ENCODE assay signal across 16 mouse cellular contexts in genomic region chr11:94346611-94347010, GRCm38 (mm10). TPM values are rescaled to one million over a fixed set of nuclear protein-coding genes. Genes with fewer than 3 reads are reported as not detected.
DNase-seq lines count a peak whose midpoint lies in the region; ATAC-seq and TF ChIP-seq lines count a peak whose summit lies in the region.
"Had no signal": no experiment of that assay in that cellular context is flagged by ENCODE, and none has a peak within 500 bp of the region (broad histone marks: within the 10 kb centered on the region; RNA-seq: fewer than 3 reads in every experiment).

No protein-coding gene starts in this region.

- H3K27ac ChIP-seq in embryonic fibroblast, embryonic 13.5 days (ENCODE audit: insufficient read depth, low read length): peak overlapping the region; percentile 26; the same call in 1 of the 2 replicates
- H3K27ac ChIP-seq in stomach, postnatal 0 days (replicated peaks): peak overlapping the region; percentile 84
- H3K27ac ChIP-seq in forebrain, embryonic 11.5 days (ENCODE audit: low read depth, low read length): no peak overlapping the region
- H3K27ac ChIP-seq: limb, embryonic 15.5 days; neural tube, embryonic 12.5 days had no signal

- H3K9me3 ChIP-seq in stomach, postnatal 0 days (ENCODE audit: control insufficient read depth, low read length): no peaks in the 10 kb centered on the region
- no peaks in the 10 kb centered on the region for H3K9me3 ChIP-seq in forebrain, embryonic 11.5 days (ENCODE audit: control insufficient read depth, low read length)
- H3K9me3 ChIP-seq: limb, embryonic 15.5 days; neural tube, embryonic 12.5 days had no signal

- no peak for TF ChIP-seq EP300 in stomach, postnatal 0 days (optimal IDR thresholded peaks at IDR 0.05)

- no peaks in the 10 kb centered on the region for H3K36me3 ChIP-seq in stomach, postnatal 0 days (ENCODE audit: control insufficient read depth, insufficient read depth, low read length)
- no peaks in the 10 kb centered on the region for H3K36me3 ChIP-seq in forebrain, embryonic 11.5 days (ENCODE audit: control insufficient read depth, insufficient read depth, low read length)
- H3K36me3 ChIP-seq: limb, embryonic 15.5 days; neural tube, embryonic 12.5 days had no signal

- intact Hi-C loops in heart, postnatal 10 days (cut with DNase I): no loop called here
- intact Hi-C loops in heart, postnatal 14 days (cut with DNase I): no loop called here

- peaks cover 12% of the 10 kb centered on the region for H3K4me1 ChIP-seq in embryonic fibroblast, embryonic 13.5 days (ENCODE audit: control insufficient read depth, insufficient read depth, low read length)
- peaks cover 15% of the 10 kb centered on the region for H3K4me1 ChIP-seq in stomach, postnatal 0 days (replicated peaks; ENCODE audit: control insufficient read depth, insufficient read depth)
- peaks cover 16% of the 10 kb centered on the region; the same call in 1 of the 2 replicates for H3K4me1 ChIP-seq in forebrain, embryonic 11.5 days (replicated peaks; ENCODE audit: control insufficient read depth, insufficient read depth, low read length)

- H3K27me3 ChIP-seq in stomach, postnatal 0 days (ENCODE audit: control insufficient read depth, insufficient read depth, low read length): no peaks in the 10 kb centered on the region
- H3K27me3 ChIP-seq in forebrain, embryonic 11.5 days (ENCODE audit: control insufficient read depth, insufficient read depth, low read length): no peaks in the 10 kb centered on the region
- H3K27me3 ChIP-seq: limb, embryonic 15.5 days; neural tube, embryonic 12.5 days had no signal

- 5% methylated on average over 3 of the region's 3 CpGs for WGBS in stomach, postnatal 0 days
- 71% methylated on average over 3 of the region's 3 CpGs for WGBS in forebrain, embryonic 11.5 days

- H3K4me3 ChIP-seq in embryonic fibroblast, embryonic 13.5 days (ENCODE audit: insufficient read depth, low read length): no peak overlapping the region
- H3K4me3 ChIP-seq in stomach, postnatal 0 days (ENCODE audit: low read depth, low read length): no peak overlapping the region
- no peak overlapping the region for H3K4me3 ChIP-seq in forebrain, embryonic 11.5 days (ENCODE audit: low read depth, low read length)
- H3K4me3 ChIP-seq: limb, embryonic 15.5 days; neural tube, embryonic 12.5 days had no signal

- DNase-seq in heart, postnatal 10 days: peak; percentile 42 to 43
- no peak for DNase-seq in heart, postnatal 14 days
- peak; percentile 74 for DNase-seq in ovary, adult 18-20 months (ENCODE audit: low spot score)
- no peak for DNase-seq in ovary, postnatal 10 days (ENCODE audit: low spot score)
- peak; percentile 88 for DNase-seq in stomach, postnatal 0 days (ENCODE audit: low spot score)
- no peak for DNase-seq in forebrain, embryonic 11.5 days (ENCODE audit: low spot score)
- DNase-seq in cerebellum, adult 8-10 months: no peak
- DNase-seq: heart, adult 11 months; right cerebral cortex, postnatal 14 days; thymus, adult 18-20 months had no signal

- 0 out of 2 replicates have a peak overlapping the region, but pooled peaks have one; percentile 11 for H3K4me2 ChIP-seq in stomach, postnatal 0 days (replicated peaks; ENCODE audit: low read depth)
- H3K4me2 ChIP-seq in forebrain, embryonic 11.5 days (ENCODE audit: low read depth, low read length, severe bottlenecking): no peak overlapping the region
- H3K4me2 ChIP-seq: limb, embryonic 15.5 days; midbrain, embryonic 11.5 days; neural tube, embryonic 12.5 days had no signal

- TF ChIP-seq CTCF in embryonic fibroblast, embryonic 13.5 days (IDR thresholded peaks at IDR 0.05; ENCODE audit: borderline replicate concordance, insufficient read depth, low read length): no peak
- peak; percentile 11; the same call in 1 of the 2 replicates for TF ChIP-seq CTCF in stomach, postnatal 0 days (IDR thresholded peaks at IDR 0.05; ENCODE audit: low read depth)

- TF ChIP-seq POLR2A in embryonic fibroblast, embryonic 13.5 days (IDR thresholded peaks at IDR 0.05; ENCODE audit: low read depth, low read length): no peak

- peak overlapping the region; percentile 13; the same call in 1 of the 2 replicates for H3K9ac ChIP-seq in stomach, postnatal 0 days (ENCODE audit: low read length)
- H3K9ac ChIP-seq in forebrain, embryonic 11.5 days (ENCODE audit: low read length): no peak overlapping the region
- H3K9ac ChIP-seq: limb, embryonic 15.5 days; neural tube, embryonic 12.5 days had no signal

- ATAC-seq in stomach, postnatal 0 days (ENCODE audit: low FRiP score, low TSS enrichment): peak; percentile 92
- ATAC-seq in forebrain, embryonic 11.5 days (replicated peaks; ENCODE audit: low FRiP score): no peak
- ATAC-seq: CD4-positive, CD25-positive, alpha-beta regulatory T cell, adult 4 months; forebrain, embryonic 14.5 days had no signal

RNA-seq across cellular contexts. Expression of gene Ankrd40, which starts 18.8 kb away (rescaled TPM):
- 100 to 1,000 TPM; 213 to 228 TPM for total RNA-seq in heart, postnatal 10 days (2021)
- 100 to 1,000 TPM; 227 to 239 TPM for total RNA-seq in heart, postnatal 14 days (2021)
- 79.0 and 83.8 TPM in 2 replicates for polyA plus RNA-seq in embryonic fibroblast, embryonic 13.5 days (2011; ENCODE audit: insufficient read length, low read depth, missing spikeins)
- 14.8 and 15.6 TPM in 2 replicates for polyA plus RNA-seq in stomach, postnatal 0 days (2015; fragmentation: Nextera tagmentation; extraction: Ambion mirVana)
- polyA plus RNA-seq in forebrain, embryonic 11.5 days (2014; fragmentation: Nextera tagmentation; extraction: Ambion mirVana): 24.1 and 25.8 TPM in 2 replicates

RNA-seq across cellular contexts. Expression of gene Luc7l3, which starts 24.8 kb away (rescaled TPM):
- total RNA-seq in heart, postnatal 10 days (2021): 10 to 100 TPM; 44.2 to 48.1 TPM
- total RNA-seq in heart, postnatal 14 days (2021): 10 to 100 TPM; 40.6 to 45.0 TPM
- 75.7 and 88.2 TPM in 2 replicates for polyA plus RNA-seq in embryonic fibroblast, embryonic 13.5 days (2011; ENCODE audit: insufficient read length, low read depth, missing spikeins)
- 50.0 and 51.2 TPM in 2 replicates for polyA plus RNA-seq in stomach, postnatal 0 days (2015; fragmentation: Nextera tagmentation; extraction: Ambion mirVana)
- 132 and 136 TPM in 2 replicates for polyA plus RNA-seq in forebrain, embryonic 11.5 days (2014; fragmentation: Nextera tagmentation; extraction: Ambion mirVana)

RNA-seq across cellular contexts. Expression of gene Abcc3, which starts 46.2 kb away (rescaled TPM):
- 1 to 10 TPM; 2.8 TPM for total RNA-seq in heart, postnatal 10 days (2021)
- total RNA-seq in heart, postnatal 14 days (2021): 1 to 10 TPM; 2.6 to 3.3 TPM
- 1.9 and 3.0 TPM in 2 replicates for polyA plus RNA-seq in embryonic fibroblast, embryonic 13.5 days (2011; ENCODE audit: insufficient read length, low read depth, missing spikeins)
- polyA plus RNA-seq in stomach, postnatal 0 days (2015; fragmentation: Nextera tagmentation; extraction: Ambion mirVana): 25.3 and 31.4 TPM in 2 replicates
- 0.49 and 0.57 TPM in 2 replicates for polyA plus RNA-seq in forebrain, embryonic 11.5 days (2014; fragmentation: Nextera tagmentation; extraction: Ambion mirVana)

Comparison
In these comparisons a context has a peak if more than half of its experiments do, and no peak if none do; other contexts are left out.
1. DNase-seq: peak in heart, postnatal 10 days (2 of 2), ovary, adult 18-20 months (single experiment) and stomach, postnatal 0 days (single experiment); none in heart, postnatal 14 days (0 of 2), ovary, postnatal 10 days (single experiment), forebrain, embryonic 11.5 days (single experiment) and cerebellum, adult 8-10 months (single experiment).